Mouse (Mus musculus): Measurements from ENCODE around the gene Rmnd5a.

Rmnd5a gene

GRCm38 (mm10) chr6:71363995-71364394 is 76.4 kb downstream of the Rmnd5a start:
- no peak for DNase-seq

- no peak for DNase-seq
Observed at GRCm38 (mm10) chr6:71361156-71361670, 79.2 kb downstream of the Rmnd5a start.

- DNase-seq, result no peak
Observed at GRCm38 (mm10) chr6:71360751-71361150, 79.7 kb downstream of the Rmnd5a start.

- DNase-seq, result no peak
Observed at GRCm38 (mm10) chr6:71360221-71360620, 80.2 kb downstream of the Rmnd5a start.

- no peak for DNase-seq
Observed at GRCm38 (mm10) chr6:71357493-71357892, 82.9 kb downstream of the Rmnd5a start.

GRCm38 (mm10) chr6:71353722-71354121 is 86.7 kb downstream of the Rmnd5a start:
- no peak for DNase-seq

- DNase-seq, result no peak
Observed at GRCm38 (mm10) chr6:71352866-71353427, 87.5 kb downstream of the Rmnd5a start.

- DNase-seq, result no peak
Observed at GRCm38 (mm10) chr6:71352201-71352600, 88.2 kb downstream of the Rmnd5a start.

GRCm38 (mm10) chr6:71351201-71351600 is 89.2 kb downstream of the Rmnd5a start:
- DNase-seq, result no peak

GRCm38 (mm10) chr6:71348006-71348405 is 92.4 kb downstream of the Rmnd5a start:
- no peak for DNase-seq

GRCm38 (mm10) chr6:71341179-71341578 is 99.3 kb downstream of the Rmnd5a start:
- no peak for DNase-seq

- DNase-seq, result no peak
Observed at GRCm38 (mm10) chr6:71339351-71339750, 101.1 kb downstream of the Rmnd5a start.

- DNase-seq, result no peak
Observed at GRCm38 (mm10) chr6:71338941-71339340, 101.5 kb downstream of the Rmnd5a start.

Data from spleen, adult 18-20 months (tissue).